Mouse (Mus musculus) ovary, postnatal 10 days (tissue): ENCODE results near the gene Ahctf1.
A peak's percentile ranks its signal among the peaks of the same experiment; 100 is the strongest.
"Not testable (repeated sequence)": the region's sequence is repeated elsewhere in the genome, so short reads cannot be mapped to it uniquely, and the experiment has no call there.

ENCODE experiments used
- DNase-seq: peaks from one replicate; pipeline ENCODE4 v3.0.0; 2022; ENCODE audit warnings: low spot score

Ahctf1 gene

DNA sequence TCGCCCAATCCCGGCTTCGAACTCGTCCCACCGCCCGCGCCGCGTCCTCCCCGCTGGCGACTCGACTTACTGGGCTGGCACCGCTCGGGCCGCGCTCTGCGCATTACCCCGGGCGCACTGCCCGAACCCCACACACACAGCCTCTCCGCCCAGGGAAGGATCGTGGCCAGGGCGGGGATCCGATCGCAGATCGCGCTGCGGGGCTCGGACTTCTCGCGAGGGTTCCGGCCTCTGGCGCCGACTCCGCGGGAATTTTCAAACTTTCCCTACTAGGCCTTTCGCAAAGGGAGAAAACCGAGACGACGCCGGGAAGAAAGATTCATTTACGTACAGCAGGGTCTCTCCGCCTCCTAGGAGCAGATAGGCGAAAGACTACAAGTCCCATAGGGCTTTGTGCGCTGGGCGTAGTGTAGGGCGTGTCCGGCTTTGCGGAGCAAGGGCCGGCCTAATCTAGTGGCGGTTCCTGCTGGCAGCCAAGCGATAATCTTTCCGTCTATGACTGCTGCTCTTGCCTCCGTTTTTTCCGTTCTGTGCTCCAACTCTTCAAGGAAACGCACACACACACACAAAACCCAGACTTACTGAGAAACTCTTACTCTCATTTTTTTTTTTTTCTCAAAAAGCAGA is at the start of gene Ahctf1:
TSS of gene Ahctf1 (minus strand) at position 168 of the 627 bp plus-strand sequence.
- DNase-seq: peak; percentile 97

DNA sequence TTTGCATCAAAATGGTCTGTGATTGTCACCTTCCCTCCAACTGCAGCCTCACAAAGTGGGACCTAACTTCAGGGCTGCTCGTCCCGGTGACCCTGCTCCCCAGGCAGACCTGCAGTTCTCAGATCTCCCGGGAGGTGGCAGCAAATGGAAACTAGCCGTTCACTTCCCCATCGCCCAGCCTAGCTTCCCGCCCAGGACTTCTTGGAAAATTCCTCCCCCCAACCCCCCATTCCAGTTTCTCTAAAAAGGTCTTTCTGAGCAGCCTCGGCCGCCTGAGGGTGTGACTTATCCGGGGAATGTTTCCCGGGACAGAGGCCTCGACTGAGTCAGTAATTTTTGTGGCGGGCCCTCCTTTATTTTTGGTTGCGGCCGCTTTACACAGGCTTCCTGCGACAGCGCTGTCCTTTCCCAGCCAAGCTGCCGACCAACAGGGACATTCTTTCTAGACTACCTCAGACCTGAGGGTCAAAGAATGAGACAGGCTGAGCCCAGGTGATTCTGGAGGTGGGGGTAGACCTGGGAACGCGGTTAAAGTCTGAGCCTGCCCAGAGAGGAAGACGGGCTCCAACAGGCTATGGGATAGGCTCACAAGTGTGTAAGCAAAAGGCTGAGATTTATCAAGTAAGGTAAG is 44.4 kb upstream of the Ahctf1 start:
- peak; percentile 89 for DNase-seq

DNA sequence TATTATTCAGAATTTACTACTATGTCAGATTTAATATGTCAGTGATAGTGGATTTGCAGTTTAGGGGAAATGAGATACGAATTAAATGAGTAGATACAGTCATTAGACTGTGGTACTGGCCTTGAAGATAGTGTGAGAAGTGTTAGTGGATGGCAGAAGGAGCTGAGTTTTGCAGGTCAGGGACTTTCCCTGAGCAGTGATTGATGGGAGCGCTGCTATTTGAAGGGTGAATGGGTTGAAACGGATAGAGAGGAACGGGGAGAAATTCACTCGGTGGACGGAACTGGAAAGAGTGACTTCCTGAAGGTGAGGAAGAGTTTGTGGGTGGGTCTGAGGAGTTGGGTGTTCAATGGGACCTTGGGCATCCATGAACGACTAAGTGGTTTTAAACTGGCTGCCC is 43.7 kb upstream of the Ahctf1 start:
- no peak for DNase-seq

DNA sequence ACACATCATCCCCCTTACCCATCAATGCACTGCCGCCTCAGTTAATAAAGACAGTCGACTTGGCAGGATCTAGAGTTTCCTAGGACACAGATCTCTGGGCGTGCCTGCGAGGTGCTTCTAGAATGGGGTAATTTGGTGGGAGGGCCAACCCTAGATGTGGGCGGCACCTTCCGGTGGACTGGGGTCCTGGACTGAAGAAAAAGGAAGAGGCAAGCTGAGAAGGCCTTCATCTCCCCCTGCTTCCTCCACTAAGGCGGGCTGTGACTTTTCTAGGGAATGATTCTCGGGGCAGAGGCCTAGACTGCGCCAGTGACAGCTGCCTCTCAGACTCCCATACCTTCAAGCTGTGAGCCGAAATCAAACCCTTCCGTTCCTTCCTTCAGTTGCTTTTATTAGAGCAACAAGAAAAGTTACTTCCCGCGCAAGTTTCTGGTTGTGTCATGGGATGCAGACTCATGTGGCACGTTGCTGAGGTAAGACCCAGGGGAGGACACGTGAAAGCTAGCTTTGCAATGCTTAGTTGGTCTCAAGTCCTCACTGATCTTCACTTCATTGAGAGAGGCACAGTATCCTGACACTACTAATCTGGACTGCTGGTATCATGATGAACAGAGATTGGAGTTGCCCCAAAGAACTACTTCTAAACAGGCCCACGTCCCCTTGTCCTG is 42.5 kb upstream of the Ahctf1 start:
- no peak for DNase-seq

DNA sequence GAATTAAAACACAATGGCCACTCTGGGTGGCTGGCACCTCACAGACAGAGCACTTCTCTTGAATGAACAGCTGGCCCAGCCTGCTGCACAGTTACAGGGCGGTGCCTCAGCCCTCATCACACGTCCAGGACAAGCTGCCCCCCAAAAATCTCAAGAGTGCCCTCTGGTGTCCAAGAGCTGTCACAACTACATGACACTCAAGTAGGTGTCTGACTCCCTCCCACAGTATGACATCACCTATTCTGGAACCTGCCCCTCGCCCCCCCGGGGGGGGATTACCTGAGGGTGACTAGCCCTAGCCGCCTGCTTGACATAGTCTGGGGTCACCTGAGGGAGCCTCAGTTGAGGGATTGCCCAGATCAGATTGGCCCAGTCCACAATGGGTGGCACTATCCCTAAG is 41.4 kb upstream of the Ahctf1 start:
- no peak for DNase-seq

DNA sequence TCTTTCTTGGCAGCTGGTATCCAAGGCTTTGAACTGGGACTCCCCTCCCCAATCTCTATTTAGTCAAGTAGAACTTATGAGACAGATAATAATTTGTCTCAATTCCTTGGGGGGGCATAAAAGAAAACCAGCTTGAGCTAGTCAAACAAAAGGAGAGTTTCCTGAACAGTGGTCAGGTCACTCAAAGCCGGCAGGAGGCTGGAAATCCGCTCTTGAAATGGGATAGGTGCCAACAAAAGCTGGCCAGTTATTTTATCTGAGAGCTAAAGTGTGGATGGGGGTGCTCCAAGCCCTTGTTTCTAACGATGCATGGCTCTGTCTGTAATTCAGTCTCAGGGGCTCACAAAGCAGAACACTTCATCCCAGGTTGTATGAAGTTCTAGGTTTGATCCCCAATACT is 40.5 kb upstream of the Ahctf1 start:
- DNase-seq: no peak

DNA sequence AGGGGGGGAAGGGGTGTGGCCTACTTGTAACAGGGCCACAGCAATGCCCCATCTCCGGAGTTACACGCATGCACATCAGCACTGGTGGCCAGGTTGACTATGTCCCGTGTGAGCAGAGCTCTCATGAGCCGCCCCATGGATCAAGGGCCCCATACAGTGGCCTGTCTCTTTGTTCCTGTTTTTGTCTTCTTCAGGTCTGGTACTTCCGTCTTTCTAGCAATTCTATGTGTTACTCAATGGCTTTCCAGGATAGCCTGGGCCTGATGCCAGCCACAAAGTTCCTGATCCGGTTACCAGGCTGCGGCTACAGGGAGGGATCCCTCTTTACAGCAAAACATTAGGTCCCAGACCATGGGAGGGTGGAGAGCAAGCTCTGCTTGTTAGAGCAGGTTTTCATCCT is 39.1 kb upstream of the Ahctf1 start:
- no peak for DNase-seq

DNA sequence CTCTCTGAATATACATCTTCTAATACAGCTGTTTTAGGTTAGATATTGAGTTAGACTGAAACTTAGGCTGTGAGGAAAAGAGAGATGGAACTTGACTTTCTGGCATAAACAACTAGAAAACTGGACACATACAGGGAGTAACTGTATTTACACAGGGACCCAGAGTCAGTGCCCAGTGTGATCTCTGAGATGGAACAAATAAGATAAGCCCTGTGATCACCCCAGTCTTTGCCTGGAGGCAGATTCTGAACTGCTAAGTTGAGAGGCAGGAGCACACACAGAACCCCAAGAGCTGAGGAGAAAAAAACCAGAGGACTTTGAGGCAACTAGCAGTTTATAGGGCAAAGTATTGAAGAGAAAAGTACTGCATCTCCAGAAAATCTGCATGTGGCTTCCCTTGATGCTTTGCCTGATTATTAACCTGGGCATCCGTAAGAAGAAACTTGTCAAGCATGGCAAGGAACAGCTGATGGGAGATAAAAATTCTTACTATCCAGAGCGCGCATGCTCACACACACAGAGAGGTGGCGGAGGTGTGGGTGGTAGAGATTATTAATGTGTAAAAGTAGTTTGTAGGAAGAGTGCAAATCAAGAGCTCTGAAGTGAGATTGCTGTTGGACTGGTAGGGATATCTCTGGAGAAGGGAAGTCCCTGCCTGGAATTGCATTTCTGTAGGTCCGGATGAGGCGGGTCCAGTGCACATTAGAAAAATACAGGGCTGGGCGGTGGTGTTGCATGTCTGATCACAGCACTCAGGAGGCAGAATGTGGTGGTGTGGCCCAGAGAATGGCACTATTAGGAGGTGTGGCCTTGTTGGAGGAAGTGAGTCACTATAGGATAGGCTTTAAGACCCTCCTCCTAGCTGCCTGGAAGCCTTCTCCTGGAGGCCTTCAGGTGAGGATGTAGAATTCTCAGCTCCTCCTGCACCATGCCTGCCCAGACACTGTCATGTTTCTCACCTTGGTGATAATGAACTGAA is 33.2 kb upstream of the Ahctf1 start:
- no peak for DNase-seq

DNA sequence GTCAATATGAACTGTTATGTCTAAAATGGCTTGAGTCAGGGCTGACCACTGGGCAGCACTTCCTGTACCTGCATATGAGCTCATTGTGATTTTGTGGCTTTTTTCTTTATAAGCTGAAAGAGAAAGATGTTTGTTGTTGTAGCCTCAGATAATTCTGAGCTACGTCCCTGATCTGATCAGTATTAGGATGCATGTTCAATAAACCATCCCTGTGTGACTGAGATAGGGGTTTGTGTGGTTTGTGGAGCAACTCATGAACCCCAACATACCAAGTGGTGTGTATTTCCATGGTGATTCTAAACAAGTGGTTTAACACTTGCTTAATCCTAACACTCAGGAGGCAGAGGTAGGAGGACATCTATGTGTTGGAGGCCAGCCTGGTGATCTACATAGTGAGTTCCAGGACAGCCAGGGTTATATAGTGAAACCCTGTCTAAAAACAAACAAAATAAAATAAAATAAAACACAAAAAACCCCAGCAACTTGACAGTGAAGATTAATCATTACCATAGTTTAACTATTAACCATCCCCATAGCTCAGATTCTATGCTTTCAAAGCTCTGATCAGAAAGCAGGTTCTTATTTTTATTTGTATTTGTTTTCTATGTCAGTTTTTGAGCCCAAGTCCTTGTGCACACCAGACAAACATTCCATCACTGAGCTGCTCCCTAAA is 32.4 kb upstream of the Ahctf1 start:
- no peak for DNase-seq

DNA sequence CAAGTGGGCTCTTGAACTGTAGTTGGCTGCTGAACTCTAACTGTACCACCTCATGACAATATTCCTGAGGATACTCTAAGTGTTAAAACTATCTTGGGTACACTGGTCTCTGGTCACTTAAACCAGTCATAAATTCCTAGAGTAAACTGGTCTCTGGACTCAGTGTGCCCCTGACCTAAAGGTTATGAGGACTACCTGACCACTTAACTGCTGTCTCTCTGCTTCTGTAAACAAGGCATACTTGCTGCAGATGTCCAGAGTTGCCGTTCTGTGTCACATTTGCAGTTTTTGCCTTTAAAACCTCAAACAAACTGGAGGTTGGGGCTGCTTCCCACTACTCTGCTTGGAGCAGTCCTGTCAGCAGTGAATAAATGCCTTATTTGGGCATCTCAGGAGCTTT is 30.1 kb upstream of the Ahctf1 start:
- no peak for DNase-seq

DNA sequence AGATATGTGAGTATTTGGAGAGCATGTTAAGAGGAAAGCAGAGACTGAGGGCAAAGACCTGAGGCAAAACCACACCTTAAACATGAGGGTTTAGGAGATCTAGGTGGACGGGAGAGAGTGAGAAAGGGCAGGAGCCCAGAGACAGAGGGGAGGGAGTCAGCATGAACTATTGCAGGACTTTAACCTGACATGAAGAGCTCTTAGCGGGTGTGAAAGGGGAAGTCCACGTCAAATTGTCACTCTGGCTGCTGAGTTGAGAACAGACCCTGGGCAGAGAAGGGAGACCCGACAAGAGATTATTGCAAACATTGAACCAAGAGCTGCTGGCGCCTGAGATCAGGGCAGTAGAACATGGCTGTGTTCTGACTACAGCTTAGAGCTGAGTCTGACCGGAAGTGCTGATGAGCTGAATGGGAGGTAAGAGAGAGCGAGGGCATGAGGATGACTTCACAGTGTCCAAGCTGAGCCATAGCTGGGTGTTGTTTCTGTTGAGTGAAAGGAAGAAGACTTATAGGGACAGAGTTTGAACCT is 29.3 kb upstream of the Ahctf1 start:
- no peak for DNase-seq

DNA sequence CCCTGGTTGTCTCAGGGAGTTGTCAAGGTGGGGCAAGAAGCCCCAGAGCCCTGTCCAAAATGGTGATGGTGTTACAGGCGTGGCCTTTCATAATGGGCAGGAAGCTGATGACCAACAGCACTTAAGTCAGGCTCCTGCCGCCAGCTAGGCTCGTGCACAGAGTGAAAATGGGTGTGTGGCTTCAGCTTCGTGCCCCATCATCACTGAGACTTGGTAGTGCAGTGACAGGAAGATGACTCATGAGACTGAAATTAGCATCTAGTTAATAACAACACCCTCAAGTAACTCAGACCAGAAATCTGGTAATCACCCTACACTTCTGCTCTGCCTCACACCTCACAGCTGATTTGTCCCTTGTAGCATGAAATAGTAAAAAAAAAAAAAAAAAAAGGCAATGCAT is 25.4 kb upstream of the Ahctf1 start:
- DNase-seq: no peak

DNA sequence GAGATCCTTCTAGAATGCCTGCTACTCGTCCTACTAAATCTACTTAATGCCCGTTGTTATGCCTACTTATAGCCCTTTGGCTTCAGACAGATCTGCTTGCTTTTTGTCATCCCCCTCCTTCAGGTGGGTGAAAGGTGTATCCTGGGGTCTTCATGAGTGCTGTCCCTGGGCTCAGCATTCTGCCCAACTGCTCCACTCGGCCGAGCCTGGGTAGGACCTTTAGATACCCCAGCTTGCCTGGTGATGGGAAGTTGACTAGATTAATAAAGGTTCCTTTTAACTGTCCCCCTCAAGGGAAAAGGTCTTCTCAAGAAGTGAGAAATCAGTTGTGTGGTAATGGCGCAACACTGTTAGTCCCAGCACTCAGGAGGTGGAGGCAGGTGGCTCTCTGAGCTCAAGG is 24.6 kb upstream of the Ahctf1 start:
- DNase-seq: no peak

DNA sequence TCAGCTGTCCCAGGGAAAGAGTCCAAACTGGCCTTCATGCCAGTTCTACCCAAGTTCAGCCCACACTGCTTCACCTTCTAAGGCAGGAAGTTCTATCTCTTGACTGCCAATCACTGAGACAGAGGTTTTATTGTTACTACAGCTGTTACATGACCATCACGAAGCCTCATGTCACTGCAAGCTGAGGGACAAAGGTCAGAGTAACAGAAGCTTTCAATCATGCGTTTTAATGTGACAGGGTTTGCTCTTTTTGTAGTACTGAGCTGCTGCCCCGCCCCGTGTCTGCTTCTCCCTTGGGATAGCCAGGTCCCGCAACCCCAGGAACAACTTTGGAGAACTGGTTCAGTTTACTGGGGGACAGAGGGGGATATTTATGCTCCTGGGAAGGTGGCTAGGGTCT is 21.1 kb upstream of the Ahctf1 start:
- DNase-seq: no peak

DNA sequence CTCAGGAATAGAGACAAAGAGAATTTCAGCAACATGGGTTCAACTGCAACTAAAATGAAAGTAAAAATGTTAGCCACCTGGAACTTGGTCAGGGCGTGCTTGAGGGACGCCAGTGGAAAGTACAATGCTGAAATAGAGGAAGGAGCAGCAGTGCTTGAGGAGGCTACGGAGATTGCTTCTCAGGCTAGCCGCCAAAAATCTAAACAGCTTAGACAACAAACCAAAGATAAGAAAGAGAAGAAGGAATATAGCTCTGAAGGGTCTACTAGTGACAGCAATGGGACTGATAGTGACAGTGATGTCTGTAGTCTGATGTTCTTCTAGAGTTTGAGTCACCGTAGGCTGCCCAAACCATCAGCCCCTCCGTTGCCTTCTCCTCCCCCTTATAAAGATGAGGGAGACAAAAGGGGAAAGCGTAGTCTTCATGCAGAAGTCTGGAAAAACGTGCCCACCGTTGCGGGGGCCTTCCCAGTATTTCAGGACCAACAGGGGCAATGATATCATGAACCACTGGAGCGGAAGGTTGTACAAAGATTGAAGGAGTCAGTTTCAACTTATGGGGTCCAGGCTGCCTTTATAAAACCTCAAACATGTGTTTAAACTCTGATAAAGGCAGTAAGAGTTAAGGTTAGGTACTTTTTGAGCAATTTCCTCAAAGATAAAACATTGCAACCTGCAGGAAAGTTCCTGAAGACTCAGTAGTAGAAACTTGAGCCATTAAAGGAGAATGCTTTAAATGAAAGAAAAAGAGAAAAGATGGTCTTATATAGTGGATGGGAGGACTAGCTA is 15.2 kb upstream of the Ahctf1 start:
- DNase-seq: not testable (repeated sequence)

DNA sequence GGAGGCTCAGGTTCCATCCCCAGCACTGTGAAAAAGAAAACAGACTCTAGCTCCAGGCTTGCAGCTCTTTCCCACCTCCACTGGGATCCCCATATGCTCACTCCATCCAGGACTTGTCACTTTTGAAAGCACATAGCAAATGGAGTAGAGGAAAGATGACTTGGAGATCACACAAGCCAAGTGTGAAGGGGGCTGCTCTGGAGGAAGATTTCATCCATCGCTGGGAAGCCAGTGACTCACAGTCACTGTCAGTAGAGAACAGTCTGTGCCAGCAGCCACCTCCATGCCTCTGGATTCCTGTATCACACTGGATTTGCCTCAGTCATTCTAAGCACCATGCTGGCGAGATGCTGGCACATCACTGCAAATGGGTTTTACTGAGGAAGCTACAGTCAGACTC is 11.1 kb upstream of the Ahctf1 start:
- DNase-seq: no peak

DNA sequence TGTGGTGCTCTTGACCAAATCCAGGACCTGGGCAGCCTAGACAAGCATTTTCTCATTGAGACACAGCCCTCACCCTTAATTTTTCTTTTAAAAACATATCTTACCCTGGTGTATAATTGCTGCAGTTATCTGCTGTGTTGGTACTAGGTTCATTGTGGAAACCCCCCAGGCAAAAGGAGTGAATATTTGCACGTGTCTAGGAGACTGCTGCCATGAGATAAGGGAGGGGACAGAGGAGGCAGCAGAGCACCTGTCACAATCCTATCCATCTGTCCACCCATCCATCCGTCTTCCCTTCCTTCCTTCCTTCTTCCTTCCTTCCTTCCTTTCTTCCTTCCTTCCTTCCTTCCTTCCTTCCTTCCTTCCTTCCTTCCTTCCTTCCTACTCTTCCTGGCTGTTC is 9.9 kb upstream of the Ahctf1 start:
- DNase-seq: no peak

DNA sequence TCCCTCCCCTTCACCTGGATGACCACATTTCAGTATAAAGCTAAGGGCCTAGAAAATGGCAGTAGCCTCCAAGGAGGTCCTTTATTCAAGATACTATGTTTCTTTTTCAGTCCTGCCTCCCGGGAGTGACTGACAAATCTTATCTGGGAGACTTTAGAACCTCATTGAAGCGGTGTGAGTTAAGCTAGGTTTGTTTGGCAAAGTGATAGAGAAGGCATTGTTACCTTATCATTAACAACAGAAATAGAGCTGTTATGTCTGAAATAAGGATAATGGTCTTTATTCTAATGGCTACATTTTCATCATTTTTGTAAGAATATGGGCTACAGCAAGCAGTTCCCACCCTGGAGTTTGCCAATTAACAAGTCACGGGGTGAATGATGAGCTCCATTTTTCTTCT is 4.8 kb upstream of the Ahctf1 start:
- no peak for DNase-seq

DNA sequence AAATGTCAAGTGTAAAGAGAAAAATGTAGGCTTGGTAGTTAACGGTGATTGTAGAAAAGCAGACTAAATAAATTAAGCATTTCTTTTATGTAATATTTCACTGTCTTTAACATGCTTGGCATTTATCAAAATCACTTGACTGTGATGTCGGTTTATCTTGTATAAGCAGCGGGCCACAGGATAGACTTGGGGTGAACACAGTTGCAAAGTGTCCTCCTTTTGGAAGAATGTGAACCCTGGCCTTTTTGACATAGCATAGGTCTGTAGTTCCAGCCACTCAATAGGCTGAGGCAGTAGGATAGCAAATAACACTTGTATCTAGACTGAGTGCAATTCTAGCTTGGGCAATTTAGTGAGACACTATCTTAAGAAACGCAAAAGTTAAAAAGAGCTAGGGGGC is 4.0 kb upstream of the Ahctf1 start:
- no peak for DNase-seq

DNA sequence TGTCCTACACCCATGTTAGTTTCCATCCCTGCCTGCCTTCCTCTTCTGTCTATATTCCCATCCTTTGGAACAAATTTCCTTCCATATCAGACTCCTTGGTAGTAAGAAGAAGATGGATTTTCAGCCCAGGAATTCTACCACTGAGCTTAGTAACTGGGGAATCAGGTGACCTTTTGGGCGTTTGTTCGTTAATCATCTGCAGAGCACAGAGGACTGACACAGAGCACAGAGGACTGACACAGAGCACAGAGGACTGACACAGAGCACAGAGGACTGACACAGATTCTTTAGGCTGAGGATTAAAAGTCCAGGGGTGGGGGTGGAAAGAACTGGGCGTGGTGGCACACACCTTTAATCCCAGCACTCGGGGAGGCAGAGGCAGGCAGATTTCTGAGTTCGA is 2.3 kb upstream of the Ahctf1 start:
- no peak for DNase-seq
